Mouse (Mus musculus) embryo, embryonic 10 days (tissue): Measurements from ENCODE around the gene Zfp385c.
"Not testable (repeated sequence)": the region's sequence is repeated elsewhere in the genome, so short reads cannot be mapped to it uniquely, and the experiment has no call there.

Source experiments
- DNase-seq: peaks from one replicate; pipeline ENCODE4 v3.0.0-alpha.2; 2015; ENCODE audit warnings: low spot score

Gene Zfp385c

DNA sequence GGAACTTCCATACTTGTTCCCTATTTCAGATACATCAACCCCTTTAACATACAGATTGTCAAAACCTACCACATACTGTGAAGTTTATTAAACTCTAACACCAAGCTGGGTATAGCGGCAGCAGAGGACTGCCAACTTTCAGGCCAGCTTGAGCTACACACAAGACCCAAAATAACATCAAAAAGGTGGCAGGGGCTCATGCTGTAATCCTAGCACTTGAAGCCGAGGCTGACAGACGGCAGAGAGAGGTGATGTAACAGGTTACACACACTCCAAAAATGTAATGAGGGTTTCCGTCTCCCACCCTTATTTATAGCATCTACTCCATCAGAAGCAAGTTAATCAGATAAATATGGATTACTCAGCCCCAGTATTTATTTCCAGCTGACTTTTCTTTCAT, 96.7 kb downstream of the Zfp385c start:
- DNase-seq: no peak

GRCm38 (mm10) chr11:100594608-100595007, 97.6 kb downstream of the Zfp385c start:
- no peak for DNase-seq

DNA sequence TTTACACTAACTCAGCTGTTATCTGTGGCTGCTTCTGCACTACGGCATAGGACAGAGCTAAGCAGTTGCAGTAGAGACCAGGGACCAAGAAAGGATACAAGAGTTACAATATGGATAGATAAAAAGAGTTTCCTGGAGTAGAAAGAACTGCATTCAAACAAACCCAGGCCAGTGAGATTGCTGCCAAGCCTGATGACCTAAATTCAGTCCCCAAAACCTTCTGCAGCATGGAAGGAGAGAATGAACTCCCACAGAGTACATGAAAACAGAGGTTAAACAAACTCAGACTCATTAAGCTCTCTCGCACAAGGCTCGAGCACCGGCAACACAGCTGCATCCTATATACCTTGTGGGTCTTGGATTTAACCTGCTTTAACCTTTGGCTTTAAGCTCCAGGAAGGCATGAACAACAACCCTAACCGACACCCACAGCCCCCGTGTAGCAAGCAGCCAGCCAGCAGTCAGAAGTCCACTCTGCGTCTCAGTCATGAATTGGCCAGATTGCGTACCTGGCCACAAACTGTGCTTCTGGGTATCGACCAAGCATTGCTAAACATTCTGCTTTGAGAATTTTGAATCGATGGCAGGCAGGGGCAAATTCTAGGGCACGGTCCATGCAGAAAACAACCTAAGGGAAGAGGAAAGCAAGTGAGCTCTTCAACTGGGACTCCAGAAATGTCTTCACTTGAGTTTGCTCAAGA, 99.8 kb downstream of the Zfp385c start:
- no peak for DNase-seq

DNA sequence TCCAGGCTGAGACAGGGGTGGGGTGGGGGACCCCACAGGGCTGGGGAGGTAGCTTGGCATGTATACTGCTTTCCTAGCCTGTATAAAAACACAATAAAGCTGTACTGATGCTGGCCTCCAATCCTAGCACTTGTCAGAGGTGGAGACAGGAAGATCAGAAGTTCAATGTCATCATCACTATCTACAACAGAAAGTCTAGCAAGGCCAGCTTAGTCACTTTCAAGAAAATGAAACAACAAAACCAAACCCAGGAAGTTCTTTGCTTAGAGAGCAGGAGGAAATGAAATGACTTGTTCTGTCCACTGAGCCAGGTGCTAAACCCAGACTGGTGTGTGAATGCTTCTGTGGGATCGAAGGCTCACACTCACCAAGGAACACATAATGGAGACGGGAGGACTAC, 103.8 kb downstream of the Zfp385c start:
- no peak for DNase-seq

DNA sequence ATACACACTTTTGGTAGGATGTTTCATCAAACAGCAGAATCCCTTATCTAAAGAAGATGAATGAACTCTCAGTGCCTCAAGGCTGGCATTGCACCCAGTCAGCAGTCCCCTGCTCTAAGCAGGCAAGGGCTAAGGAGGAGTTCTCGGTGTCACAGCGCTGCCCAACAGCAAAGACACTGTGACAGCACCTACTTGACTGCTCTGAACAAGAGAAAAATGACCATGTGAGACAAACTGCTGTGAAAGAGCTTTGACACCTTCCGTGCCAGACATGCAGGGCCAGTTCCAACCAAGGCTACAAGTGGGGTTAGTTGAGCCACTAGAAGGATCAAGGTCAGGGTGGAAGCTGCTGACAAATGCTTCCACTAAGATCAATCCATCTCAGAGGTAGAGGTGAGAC, 107.1 kb downstream of the Zfp385c start:
- DNase-seq: no peak

GRCm38 (mm10) chr11:100584561-100584961, 107.7 kb downstream of the Zfp385c start:
- no peak for DNase-seq

- no peak for DNase-seq
These were observed 109.4 kb downstream of the Zfp385c start for GRCm38 (mm10) chr11:100582836-100583235.

- DNase-seq: not testable (repeated sequence)
These were observed 109.8 kb downstream of the Zfp385c start for GRCm38 (mm10) chr11:100582413-100582812.

- DNase-seq: no peak
These were observed 110.5 kb downstream of the Zfp385c start for GRCm38 (mm10) chr11:100581756-100582155.

GRCm38 (mm10) chr11:100580275-100580674, 112.0 kb downstream of the Zfp385c start:
- no peak for DNase-seq

DNA sequence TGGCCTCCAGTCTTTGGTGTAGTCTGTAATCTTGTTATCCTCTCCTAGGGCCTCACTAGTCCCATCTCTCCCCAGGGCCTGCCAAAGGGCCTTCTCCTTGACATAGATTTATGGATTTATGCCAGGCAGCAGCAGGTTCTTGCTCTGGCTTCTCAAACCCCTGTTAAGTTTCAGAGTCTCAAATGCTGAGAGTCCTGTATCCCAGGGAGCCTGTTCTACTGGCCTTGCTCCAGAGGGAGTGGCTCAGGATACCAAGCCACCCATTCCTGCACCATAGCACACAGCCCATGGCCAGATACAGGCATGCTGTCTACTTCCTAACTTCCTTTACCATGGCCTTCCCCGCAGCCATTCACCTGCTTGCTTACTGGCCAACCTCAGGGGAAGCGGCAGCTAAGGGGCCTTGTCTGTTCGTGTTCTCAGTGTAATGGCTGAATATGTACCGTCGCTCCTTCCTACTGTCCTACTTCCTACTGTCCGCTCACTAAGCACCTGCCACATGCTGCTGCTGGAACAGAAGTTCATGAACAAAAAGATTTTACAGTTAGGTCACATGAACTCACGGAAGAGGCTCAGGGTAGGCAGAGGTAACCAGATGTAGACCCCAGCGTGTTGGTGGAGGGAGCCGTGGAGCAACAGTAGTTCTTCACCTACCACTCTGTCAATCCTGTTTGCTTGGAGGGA, 113.0 kb downstream of the Zfp385c start:
- no peak for DNase-seq

DNA sequence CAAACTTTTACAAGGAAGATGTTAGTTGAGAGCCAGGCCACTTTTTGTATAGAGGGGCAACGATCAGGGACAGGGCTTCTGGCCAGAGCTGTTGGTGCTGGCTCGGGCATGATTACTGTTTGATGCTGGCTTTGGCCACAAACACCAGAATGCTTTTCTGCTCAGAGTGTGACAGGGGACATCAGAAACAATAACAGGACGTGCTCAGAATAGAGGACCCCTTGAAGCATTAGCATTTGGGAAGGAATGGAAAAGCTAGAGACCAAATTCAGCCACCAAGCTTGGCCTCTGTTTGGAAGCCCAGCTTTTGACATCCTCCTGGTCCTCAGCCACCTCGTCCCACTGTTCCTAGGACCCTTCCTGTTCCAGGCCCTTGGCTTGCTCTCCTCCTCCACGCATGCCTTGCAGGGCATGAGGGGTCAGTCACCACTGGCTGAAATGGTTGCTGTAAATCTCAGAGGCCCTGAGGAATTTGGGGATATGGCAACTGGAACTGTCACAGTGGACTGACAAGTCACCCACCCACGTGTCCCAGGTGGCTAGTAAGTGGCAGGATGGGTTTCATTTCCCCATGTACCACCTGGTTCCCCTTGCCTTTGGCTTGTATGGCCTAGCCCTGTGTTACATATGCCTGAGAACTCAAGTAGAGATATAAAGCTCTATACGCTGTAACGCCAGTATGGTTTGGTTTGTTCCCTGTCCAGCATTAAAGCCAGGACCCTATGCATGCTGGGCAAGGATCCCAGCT, 114.2 kb downstream of the Zfp385c start:
- DNase-seq: no peak
